Mouse (Mus musculus) megakaryocyte, embryonic 14.5 days (primary cell): ENCODE data around the gene Mmp11. TPM values are rescaled to one million over a fixed set of nuclear protein-coding genes. Genes with fewer than 3 reads are reported as not detected.

ENCODE experiments used
- H3K27me3 ChIP-seq: replicated peaks from 2 replicates; pipeline ENCODE3; 2012; ENCODE audit warnings: inconsistent platforms
- H3K36me3 ChIP-seq: replicated peaks from 2 replicates; pipeline ENCODE3; 2012; ENCODE audit warnings: low read length, inconsistent platforms, mixed read lengths
- H3K4me1 ChIP-seq: 2 replicates; pipeline ENCODE4 v1.6.1; 2012; ENCODE audit warnings: inconsistent platforms
- H3K4me3 ChIP-seq: replicated peaks from 2 replicates; pipeline ENCODE3; 2012; ENCODE audit warnings: moderate library complexity, mild to moderate bottlenecking, inconsistent platforms
- H3K9me3 ChIP-seq: 2 replicates; pipeline ENCODE4 v1.6.1; 2012; ENCODE audit warnings: inconsistent platforms
- FLI1 ChIP-seq: IDR thresholded peaks from 2 replicates; pipeline ENCODE4 v1.6.1; 2012; ENCODE audit warnings: low read length, inconsistent platforms, mixed read lengths
- GATA1 ChIP-seq: IDR thresholded peaks from 3 replicates; pipeline ENCODE4 v1.6.1; 2012; ENCODE audit warnings: mixed read lengths, low read length, inconsistent platforms, borderline replicate concordance
- polyA plus RNA-seq: library from polyadenylated mRNA; stranded (reverse); fragments of >175 nt; gene quantifications from 2 replicates; pipeline ENCODE4 v1.2.3, GENCODE M21; 2012; ENCODE audit warnings: low replicate concordance; ENCODE audit not compliant: insufficient read depth

Mmp11 gene
- polyA plus RNA-seq, 1 experiment, result 0.19 TPM

- H3K4me1 ChIP-seq, result peaks cover 51% of the 10 kb centered on the region
- no peaks in the 10 kb centered on the region for H3K9me3 ChIP-seq
- peaks cover 4% of the 10 kb centered on the region for H3K36me3 ChIP-seq
- TF ChIP-seq GATA1, result no peak
- TF ChIP-seq FLI1, result no peak
- H3K27me3 ChIP-seq, result peaks cover 39% of the 10 kb centered on the region
- H3K4me3 ChIP-seq, result no peak overlapping the region
These were observed 12.0 kb downstream of the Mmp11 start for GRCm38 (mm10) chr10:75924324-75924723.

DNA sequence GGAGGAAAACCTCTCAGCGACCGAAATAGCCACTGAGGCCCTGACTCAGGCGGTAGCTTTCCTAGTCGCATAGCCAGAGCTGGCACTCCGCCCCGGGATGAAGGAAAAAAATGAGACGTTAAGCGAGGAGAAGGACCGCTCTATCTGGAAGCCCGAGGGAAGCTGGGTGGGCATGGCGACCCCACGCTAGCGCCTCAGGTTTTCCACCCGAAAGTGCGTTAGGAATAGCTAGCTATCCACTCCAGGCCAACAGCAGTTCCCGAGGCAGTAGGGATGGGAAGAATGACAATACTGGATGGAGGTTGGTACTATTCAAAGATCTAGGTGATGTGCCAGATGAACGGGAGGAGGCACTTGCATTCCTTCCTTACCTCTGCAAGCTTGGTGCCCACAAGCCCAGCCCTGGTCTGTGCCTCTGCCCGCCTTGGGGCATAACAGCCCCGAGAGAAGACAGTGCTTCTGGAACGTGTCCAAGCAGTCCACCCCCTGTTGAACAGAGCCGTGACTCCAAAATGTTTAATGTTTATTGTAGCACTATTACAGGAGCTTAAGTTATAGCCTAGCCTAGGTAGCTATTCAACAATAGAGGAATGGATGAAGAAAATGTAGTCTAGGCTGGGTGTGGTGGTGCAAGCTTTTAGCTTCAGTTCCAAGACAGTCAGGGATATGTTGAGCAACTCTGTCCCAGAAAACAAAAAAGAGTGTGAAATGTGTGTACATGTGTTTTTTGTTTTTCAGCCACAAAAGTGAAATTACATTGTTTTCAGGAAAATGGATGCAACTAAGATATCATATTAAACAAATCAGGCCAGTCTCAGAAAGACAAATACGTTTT is 14.4 kb downstream of the Mmp11 start:
- peaks cover 64% of the 10 kb centered on the region for H3K4me1 ChIP-seq
- TF ChIP-seq FLI1 (no peak), GATA1 (no peak)

DNA sequence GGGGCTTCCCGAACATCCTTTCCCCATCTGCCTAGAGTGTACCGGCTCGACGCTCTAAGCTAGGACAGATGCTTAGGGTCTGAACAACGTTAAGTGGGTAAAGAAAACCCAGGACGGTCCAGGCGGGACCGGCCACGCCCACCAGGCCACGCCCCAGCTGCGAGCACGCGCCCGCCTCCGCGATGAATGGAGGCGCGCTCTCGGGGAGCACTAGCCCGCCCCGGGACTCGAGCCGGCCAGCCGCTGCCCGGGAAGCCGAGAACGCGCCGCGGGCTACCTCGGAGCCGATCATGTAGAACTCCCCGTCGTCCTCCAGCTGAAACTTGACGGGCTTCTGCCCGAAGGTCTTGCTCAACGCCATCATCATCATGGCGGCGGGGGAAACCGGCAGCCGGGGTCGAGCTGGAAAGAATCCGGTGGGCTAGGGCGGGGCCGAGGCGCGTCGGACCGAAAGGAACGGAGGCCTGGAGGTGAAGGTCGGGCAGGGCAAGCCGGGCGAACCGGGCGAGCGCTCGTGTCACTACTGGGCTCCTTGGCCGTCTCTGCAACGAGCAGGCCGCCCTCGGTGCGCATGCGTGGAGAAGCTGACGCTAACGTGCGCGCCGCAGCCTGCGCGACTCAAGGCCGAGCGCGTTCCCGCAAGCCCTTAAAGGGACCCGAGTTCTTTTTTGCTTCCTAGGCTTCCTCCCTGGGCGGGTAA is 15.1 kb downstream of the Mmp11 start, which contains the start of gene Smarcb1:
Gene Smarcb1 (minus strand): TSS at position 592 of the 700 bp plus-strand sequence.
- no peak for TF ChIP-seq FLI1
- TF ChIP-seq GATA1, result no peak
- peaks cover 33% of the 10 kb centered on the region for H3K36me3 ChIP-seq
- peaks cover 63% of the 10 kb centered on the region for H3K4me1 ChIP-seq

More for the DNA sequence above, 14.4 kb downstream of the Mmp11 start:
- H3K27me3 ChIP-seq, result peaks cover 16% of the 10 kb centered on the region
- H3K9me3 ChIP-seq, result no peaks in the 10 kb centered on the region
- peak overlapping the region; percentile 99 for H3K4me3 ChIP-seq
- H3K36me3 ChIP-seq, result peaks cover 25% of the 10 kb centered on the region

GRCm38 (mm10) chr10:75919026-75919425 is 17.3 kb downstream of the Mmp11 start:
- H3K9me3 ChIP-seq, result no peaks in the 10 kb centered on the region
- peaks cover 65% of the 10 kb centered on the region for H3K4me1 ChIP-seq
- H3K4me3 ChIP-seq, result no peak overlapping the region
- TF ChIP-seq GATA1 (no peak), FLI1 (no peak)
- peaks cover 51% of the 10 kb centered on the region for H3K36me3 ChIP-seq
- no peaks in the 10 kb centered on the region for H3K27me3 ChIP-seq

More for the DNA sequence above, 15.1 kb downstream of the Mmp11 start, which contains the start of gene Smarcb1:
- no peaks in the 10 kb centered on the region for H3K9me3 ChIP-seq
- peak within 1 kb of the TSS; percentile 99 for H3K4me3 ChIP-seq
- H3K27me3 ChIP-seq, result peaks cover 9% of the 10 kb centered on the region

DNA sequence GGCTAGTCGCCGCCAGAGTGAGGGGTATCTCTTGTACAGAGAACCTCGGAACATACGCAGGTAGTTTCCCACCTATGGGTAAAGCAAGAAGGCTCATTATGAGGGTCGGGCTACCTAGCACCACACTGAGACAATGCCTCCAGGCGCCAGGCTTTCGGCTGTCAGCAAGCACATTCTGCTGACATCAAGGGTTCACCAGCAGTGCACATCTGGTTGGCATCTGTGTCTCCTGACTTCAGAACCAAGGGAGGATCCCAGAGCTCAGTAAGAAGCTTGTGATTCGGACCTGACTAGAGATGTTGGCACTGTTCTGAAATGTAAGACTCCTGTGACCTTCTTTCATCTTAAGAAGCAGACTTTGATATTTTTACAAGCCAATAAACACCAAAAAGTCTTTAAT is 19.5 kb downstream of the Mmp11 start:
- no peak for TF ChIP-seq GATA1
- no peaks in the 10 kb centered on the region for H3K9me3 ChIP-seq
- no peak overlapping the region for H3K4me3 ChIP-seq
- H3K36me3 ChIP-seq, result peaks cover 68% of the 10 kb centered on the region
- H3K4me1 ChIP-seq, result peaks cover 66% of the 10 kb centered on the region
- H3K27me3 ChIP-seq, result no peaks in the 10 kb centered on the region

DNA sequence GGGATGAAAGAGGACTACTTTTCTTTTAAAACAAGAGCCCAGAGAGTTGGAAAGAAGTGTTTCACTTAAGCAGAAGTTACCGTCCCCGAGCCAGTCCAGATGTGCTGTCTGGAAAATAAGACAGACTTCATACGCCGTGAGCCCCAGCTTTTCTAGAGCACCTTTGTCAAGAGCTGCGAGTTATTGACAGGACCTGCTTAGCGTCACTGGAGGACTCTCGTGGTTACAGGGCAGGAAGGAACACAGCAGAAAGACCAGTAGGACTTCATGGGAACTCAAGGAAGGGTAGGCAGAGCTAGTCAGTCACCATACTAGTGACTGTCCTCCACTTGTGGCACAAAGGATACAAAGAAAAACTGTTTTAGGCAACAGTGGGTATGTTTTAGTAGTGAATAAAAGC is 20.7 kb downstream of the Mmp11 start:
- Histone ChIP-seq H3K4me3 (no peak overlapping the region), H3K9me3 (no peaks in the 10 kb centered on the region), H3K27me3 (no peaks in the 10 kb centered on the region), H3K36me3 (peaks cover 80% of the 10 kb centered on the region), H3K4me1 (peaks cover 74% of the 10 kb centered on the region)
- TF ChIP-seq GATA1, result no peak
- no peak for TF ChIP-seq FLI1

DNA sequence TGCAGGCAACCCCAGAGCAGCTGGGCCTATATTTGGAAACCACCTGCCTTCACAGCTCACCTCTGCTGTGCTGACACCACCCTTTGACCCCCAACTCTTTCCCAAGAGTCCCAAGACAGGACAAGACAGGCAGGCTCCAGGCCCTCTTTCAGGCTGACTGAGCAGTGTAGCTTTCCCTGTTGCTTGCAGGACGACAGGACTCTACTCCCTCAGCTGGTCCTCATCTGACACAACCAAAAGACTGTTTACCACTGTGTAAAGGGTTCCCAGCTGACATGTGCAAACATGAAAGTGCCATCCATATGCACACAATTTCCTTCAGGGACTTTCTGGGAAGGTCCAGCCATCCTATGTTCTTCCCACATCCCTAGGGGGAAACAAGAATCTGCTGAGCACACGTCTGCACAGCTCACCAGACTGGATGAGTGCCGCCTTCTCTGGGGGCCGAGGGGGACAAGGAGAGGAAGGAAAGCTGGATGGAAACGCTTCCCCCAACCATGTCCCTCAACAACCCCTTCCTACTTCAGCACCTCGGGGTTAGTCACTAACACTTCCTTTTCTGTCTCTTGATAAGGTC is 23.2 kb downstream of the Mmp11 start:
- TF ChIP-seq FLI1, result no peak
- TF ChIP-seq GATA1, result no peak
- Histone ChIP-seq H3K9me3 (no peaks in the 10 kb centered on the region), H3K36me3 (peaks cover 83% of the 10 kb centered on the region), H3K4me3 (no peak overlapping the region), H3K4me1 (peaks cover 56% of the 10 kb centered on the region), H3K27me3 (no peaks in the 10 kb centered on the region)

GRCm38 (mm10) chr10:75910698-75911097 is 25.6 kb downstream of the Mmp11 start:
- Histone ChIP-seq H3K9me3 (no peaks in the 10 kb centered on the region), H3K36me3 (peaks cover 85% of the 10 kb centered on the region), H3K4me1 (peaks cover 44% of the 10 kb centered on the region), H3K27me3 (no peaks in the 10 kb centered on the region), H3K4me3 (no peak overlapping the region)
- TF ChIP-seq FLI1 (no peak), GATA1 (no peak)

GRCm38 (mm10) chr10:75906882-75907281 is 29.4 kb downstream of the Mmp11 start:
- Histone ChIP-seq H3K36me3 (peaks cover 92% of the 10 kb centered on the region), H3K4me3 (no peak overlapping the region), H3K27me3 (no peaks in the 10 kb centered on the region), H3K9me3 (no peaks in the 10 kb centered on the region), H3K4me1 (peaks cover 19% of the 10 kb centered on the region)
- TF ChIP-seq GATA1 (no peak), FLI1 (no peak)

- Histone ChIP-seq H3K27me3 (no peaks in the 10 kb centered on the region), H3K4me1 (peaks cover under 1% of the 10 kb centered on the region; the same call in 1 of the 2 replicates), H3K36me3 (peaks cover 93% of the 10 kb centered on the region), H3K4me3 (no peak overlapping the region), H3K9me3 (no peaks in the 10 kb centered on the region)
- TF ChIP-seq GATA1 (no peak), FLI1 (no peak)
These were observed 31.9 kb downstream of the Mmp11 start for GRCm38 (mm10) chr10:75904391-75904790.
